ENCODE assay signal across 10 mouse cellular contexts in genomic region chr15:91900245-91900644, GRCm38 (mm10).
DNase-seq lines count a peak whose midpoint lies in the region; ATAC-seq lines count a peak whose summit lies in the region.
"Had no signal": no experiment of that assay in that cellular context is flagged by ENCODE, and none has a peak within 500 bp of the region (broad histone marks: within the 10 kb centered on the region; RNA-seq: fewer than 3 reads in every experiment).

No protein-coding gene starts in this region.

- H3K4me2 ChIP-seq in intestine, embryonic 15.5 days (replicated peaks) = no peak overlapping the region
- H3K4me2 ChIP-seq: embryonic facial prominence, embryonic 15.5 days had no signal

- H3K9ac ChIP-seq in intestine, embryonic 15.5 days = no peak overlapping the region
- H3K9ac ChIP-seq: embryonic facial prominence, embryonic 15.5 days had no signal

- WGBS in intestine, embryonic 15.5 days = 69% methylated on average over 6 of the region's 6 CpGs

- DNase-seq in embryo, embryonic 10 days (ENCODE audit: low spot score) = peak; percentile 51
- no peak for DNase-seq in embryo, embryonic 9.5 days (ENCODE audit: extremely low spot score)
- peak; percentile 44 for DNase-seq in left cerebral cortex, postnatal 4 days
- no peak for DNase-seq in left cerebral cortex, adult 11 months (ENCODE audit: low spot score)
- DNase-seq in ES-CJ7 (ENCODE audit: low read depth, low spot score) = peak; percentile 66
- peak; percentile 38 for DNase-seq in kidney, postnatal 10 days
- DNase-seq in ovary, postnatal 36 days (ENCODE audit: low spot score) = no peak

- intact Hi-C loops in left cerebral cortex, postnatal 4 days (cut with DNase I) = no loop called here

- H3K27ac ChIP-seq in intestine, embryonic 15.5 days = no peak overlapping the region
- H3K27ac ChIP-seq: embryonic facial prominence, embryonic 15.5 days had no signal

- ATAC-seq in intestine, embryonic 15.5 days = no peak

- no peaks in the 10 kb centered on the region for H3K9me3 ChIP-seq in intestine, embryonic 15.5 days
- H3K9me3 ChIP-seq: embryonic facial prominence, embryonic 15.5 days had no signal

- H3K4me1 ChIP-seq in intestine, embryonic 15.5 days (replicated peaks) = no peaks in the 10 kb centered on the region
- H3K4me1 ChIP-seq: embryonic facial prominence, embryonic 15.5 days had no signal

- no peaks in the 10 kb centered on the region for H3K27me3 ChIP-seq in intestine, embryonic 15.5 days (replicated peaks)
- H3K27me3 ChIP-seq: embryonic facial prominence, embryonic 15.5 days had no signal

- H3K36me3 ChIP-seq in intestine, embryonic 15.5 days = no peaks in the 10 kb centered on the region
- H3K36me3 ChIP-seq: embryonic facial prominence, embryonic 15.5 days; G1E had no signal

- no peak overlapping the region for H3K4me3 ChIP-seq in intestine, embryonic 15.5 days (replicated peaks)
- H3K4me3 ChIP-seq: embryonic facial prominence, embryonic 15.5 days had no signal

Comparison
In these comparisons a context has a peak if more than half of its experiments do, and no peak if none do; other contexts are left out.
1. DNase-seq: peak in embryo, embryonic 10 days (single experiment), left cerebral cortex, postnatal 4 days (single experiment), ES-CJ7 (single experiment) and kidney, postnatal 10 days (single experiment); none in embryo, embryonic 9.5 days (single experiment), left cerebral cortex, adult 11 months (single experiment) and ovary, postnatal 36 days (single experiment).